Mouse (Mus musculus): ENCODE measurements around the gene P3h2. TPM values are rescaled to one million over a fixed set of nuclear protein-coding genes. Genes with fewer than 3 reads are reported as not detected.

Gene P3h2
- 1 to 10 TPM; 4.1 to 5.0 (median 4.5) TPM for total RNA-seq (2022)

- DNase-seq (ENCODE audit: low spot score in 2 of 2) = peak in 1 of 2 experiments; percentile 17
Measured at GRCm38 (mm10) chr16:26105115-26105974, at the start of gene P3h2. Gene P3h2 (minus strand): TSS chr16:26105784.

GRCm38 (mm10) chr16:26152258-26152657 is 46.7 kb upstream of the P3h2 start:
- DNase-seq (ENCODE audit: low spot score in 2 of 2) = no peak

- no peak for DNase-seq (ENCODE audit: low spot score in 2 of 2)
Measured at GRCm38 (mm10) chr16:26150943-26151342, 45.4 kb upstream of the P3h2 start.

GRCm38 (mm10) chr16:26146853-26147252 is 41.3 kb upstream of the P3h2 start:
- no peak for DNase-seq (ENCODE audit: low spot score in 2 of 2)

- DNase-seq (ENCODE audit: low spot score in 2 of 2) = no peak
Measured at GRCm38 (mm10) chr16:26131126-26131525, 25.5 kb upstream of the P3h2 start.

GRCm38 (mm10) chr16:26106618-26107017 is 1.0 kb upstream of the P3h2 start:
- no peak for DNase-seq (ENCODE audit: low spot score in 2 of 2)

GRCm38 (mm10) chr16:26106041-26106617 is 545 bp upstream of the P3h2 start:
- DNase-seq (ENCODE audit: low spot score in 2 of 2) = no peak

GRCm38 (mm10) chr16:26104274-26104673 is 1.3 kb downstream of the P3h2 start:
- no peak for DNase-seq (ENCODE audit: low spot score in 2 of 2)

GRCm38 (mm10) chr16:26102856-26103255 is 2.7 kb downstream of the P3h2 start:
- no peak for DNase-seq (ENCODE audit: low spot score in 2 of 2)

- no peak for DNase-seq (ENCODE audit: low spot score in 2 of 2)
Measured at GRCm38 (mm10) chr16:26100167-26100566, 5.4 kb downstream of the P3h2 start.

- no peak for DNase-seq (ENCODE audit: low spot score in 2 of 2)
Measured at GRCm38 (mm10) chr16:26095696-26096284, 9.8 kb downstream of the P3h2 start.

- no peak for DNase-seq (ENCODE audit: low spot score in 2 of 2)
Measured at GRCm38 (mm10) chr16:26093888-26094287, 11.7 kb downstream of the P3h2 start.

GRCm38 (mm10) chr16:26088976-26089375 is 16.6 kb downstream of the P3h2 start:
- no peak for DNase-seq (ENCODE audit: low spot score in 2 of 2)

- no peak for DNase-seq (ENCODE audit: low spot score in 2 of 2)
Measured at GRCm38 (mm10) chr16:26088240-26088639, 17.3 kb downstream of the P3h2 start.

GRCm38 (mm10) chr16:26086955-26087354 is 18.6 kb downstream of the P3h2 start:
- DNase-seq (ENCODE audit: low spot score in 2 of 2) = no peak

GRCm38 (mm10) chr16:26085160-26085559 is 20.4 kb downstream of the P3h2 start:
- no peak for DNase-seq (ENCODE audit: low spot score in 2 of 2)

GRCm38 (mm10) chr16:26082831-26083230 is 22.8 kb downstream of the P3h2 start:
- no peak for DNase-seq (ENCODE audit: low spot score in 2 of 2)

- no peak for DNase-seq (ENCODE audit: low spot score in 2 of 2)
Measured at GRCm38 (mm10) chr16:26082391-26082790, 23.2 kb downstream of the P3h2 start.

GRCm38 (mm10) chr16:26078923-26079351 is 26.6 kb downstream of the P3h2 start:
- DNase-seq (ENCODE audit: low spot score in 2 of 2) = no peak

- no peak for DNase-seq (ENCODE audit: low spot score in 2 of 2)
Measured at GRCm38 (mm10) chr16:26078100-26078422, 27.5 kb downstream of the P3h2 start.

- DNase-seq (ENCODE audit: low spot score in 2 of 2) = no peak
Measured at GRCm38 (mm10) chr16:26077246-26078099, 28.1 kb downstream of the P3h2 start.

GRCm38 (mm10) chr16:26075063-26075462 is 30.5 kb downstream of the P3h2 start:
- no peak for DNase-seq (ENCODE audit: low spot score in 2 of 2)
